Mouse (Mus musculus): ENCODE measurements at regions not wholly inside any gene's neighbourhood (a gene's known extent, or its start where the extent isn't known, plus 50 kb on each side); places are given as distances from the start of the nearest gene placed in this dataset.

DNA sequence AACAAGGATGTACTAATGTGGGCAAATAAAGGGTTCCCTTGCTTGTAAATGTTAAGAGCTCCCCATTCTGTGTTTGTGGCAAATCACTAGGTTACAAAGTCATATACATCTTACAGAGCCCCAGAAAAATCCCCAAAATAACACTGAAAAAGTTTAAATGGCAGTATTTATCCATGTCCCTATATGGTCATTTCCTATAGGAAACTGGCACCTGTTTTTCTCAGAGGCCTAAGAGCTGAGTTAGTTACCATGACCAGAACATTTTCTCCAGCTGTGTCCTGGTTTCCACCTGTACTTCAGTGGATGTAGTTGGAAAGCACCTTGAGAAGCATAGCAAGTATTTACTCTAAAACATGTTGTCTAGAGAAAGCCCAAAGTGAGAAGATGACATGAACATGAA is 434.5 kb upstream of the Mef2c start:
- DNase-seq (no peak), ATAC-seq (no peak)
- no peaks in the 10 kb centered on the region for H3K4me1 ChIP-seq (ENCODE audit: insufficient read depth)
- no peaks in the 10 kb centered on the region for H3K9me3 ChIP-seq (ENCODE audit: low read length)
- no peak overlapping the region for H3K4me3 ChIP-seq (ENCODE audit: low read depth, low read length)
- H3K36me3 ChIP-seq (ENCODE audit: insufficient read depth), result no peaks in the 10 kb centered on the region
- H3K4me2 ChIP-seq (ENCODE audit: low read depth), result no peak overlapping the region
- TF ChIP-seq CTCF (IDR thresholded peaks at IDR 0.05; ENCODE audit: low read depth), result no peak
- H3K9ac ChIP-seq, result no peak overlapping the region
- no peaks in the 10 kb centered on the region for H3K27me3 ChIP-seq (ENCODE audit: insufficient read depth, low read length)
- H3K27ac ChIP-seq (ENCODE audit: low read depth, low read length), result no peak overlapping the region

DNA sequence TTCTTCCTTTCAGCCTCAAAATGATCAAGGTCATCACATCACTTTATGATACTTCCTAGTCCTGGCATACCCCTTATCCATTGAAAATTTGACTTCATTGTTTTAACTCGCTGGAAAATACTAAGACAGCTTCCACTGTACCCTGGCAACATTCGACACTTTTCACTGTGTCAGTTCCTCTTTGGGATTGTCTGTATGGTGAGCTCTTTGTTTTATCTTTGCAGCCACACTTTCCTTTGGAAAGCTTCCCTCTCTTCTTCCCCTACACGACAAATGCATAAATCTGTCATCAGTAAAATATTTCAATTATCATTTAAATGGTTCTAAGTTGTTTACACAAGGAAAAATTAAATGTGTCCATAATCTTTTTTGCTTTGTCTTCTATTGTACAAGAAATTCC is 431.8 kb upstream of the Mef2c start:
- H3K27ac ChIP-seq (ENCODE audit: low read depth, low read length), result no peak overlapping the region
- H3K27me3 ChIP-seq (ENCODE audit: insufficient read depth, low read length), result no peaks in the 10 kb centered on the region
- ATAC-seq, result no peak
- TF ChIP-seq CTCF (IDR thresholded peaks at IDR 0.05; ENCODE audit: low read depth), result no peak
- H3K36me3 ChIP-seq (ENCODE audit: insufficient read depth), result no peaks in the 10 kb centered on the region
- no peak overlapping the region for H3K9ac ChIP-seq
- H3K9me3 ChIP-seq (ENCODE audit: low read length), result no peaks in the 10 kb centered on the region
- H3K4me2 ChIP-seq (ENCODE audit: low read depth), result no peak overlapping the region
- H3K4me1 ChIP-seq (ENCODE audit: insufficient read depth), result no peaks in the 10 kb centered on the region
- no peak overlapping the region for H3K4me3 ChIP-seq (ENCODE audit: low read depth, low read length)
- 65% methylated on average over 3 of the region's 3 CpGs for WGBS
- no peak for DNase-seq

DNA sequence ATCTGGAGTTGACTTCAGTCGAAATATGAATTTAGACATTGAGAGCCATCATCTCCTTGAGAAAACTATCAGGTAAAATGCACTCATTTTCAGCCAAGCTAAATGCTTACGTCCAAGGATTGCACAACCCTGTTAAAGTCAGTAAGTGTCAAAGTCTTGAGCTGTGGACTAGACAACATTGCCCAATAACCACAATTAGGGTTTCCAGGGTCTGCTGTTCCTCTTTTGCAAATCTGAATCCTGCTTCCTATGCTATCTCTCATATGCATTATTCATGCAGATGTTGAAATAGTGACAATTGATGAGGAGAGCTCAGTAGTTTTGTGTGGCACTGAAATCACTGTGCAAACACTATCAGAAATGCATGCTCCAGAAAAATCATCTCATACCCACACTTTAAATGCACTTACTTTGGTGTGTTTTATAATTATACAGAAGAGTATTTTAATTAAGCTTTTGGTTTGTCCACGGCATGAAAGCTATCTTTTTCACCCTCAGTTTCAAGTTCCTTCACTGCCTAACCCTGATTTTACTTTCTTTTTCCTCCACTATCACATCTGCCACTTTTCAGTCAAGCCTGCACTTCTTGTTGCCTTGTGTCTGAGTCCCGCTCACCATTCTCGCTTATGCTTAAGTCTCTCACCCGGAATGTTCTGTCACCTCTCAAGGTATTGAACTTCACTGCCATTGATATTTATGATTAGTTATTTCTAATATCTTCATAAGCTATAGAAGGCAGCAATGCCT is 429.4 kb upstream of the Mef2c start:
- ATAC-seq (no peak), DNase-seq (no peak)
- H3K4me3 ChIP-seq (ENCODE audit: low read depth, low read length), result no peak overlapping the region
- H3K27me3 ChIP-seq (ENCODE audit: insufficient read depth, low read length), result no peaks in the 10 kb centered on the region
- H3K27ac ChIP-seq (ENCODE audit: low read depth, low read length), result no peak overlapping the region
- H3K9me3 ChIP-seq (ENCODE audit: low read length), result no peaks in the 10 kb centered on the region
- TF ChIP-seq CTCF (IDR thresholded peaks at IDR 0.05; ENCODE audit: low read depth), result no peak
- H3K36me3 ChIP-seq (ENCODE audit: insufficient read depth), result no peaks in the 10 kb centered on the region
- 83% methylated on average over 6 of the region's 6 CpGs for WGBS
- no peak overlapping the region for H3K4me2 ChIP-seq (ENCODE audit: low read depth)
- no peak overlapping the region for H3K9ac ChIP-seq
- H3K4me1 ChIP-seq (ENCODE audit: insufficient read depth), result no peaks in the 10 kb centered on the region

DNA sequence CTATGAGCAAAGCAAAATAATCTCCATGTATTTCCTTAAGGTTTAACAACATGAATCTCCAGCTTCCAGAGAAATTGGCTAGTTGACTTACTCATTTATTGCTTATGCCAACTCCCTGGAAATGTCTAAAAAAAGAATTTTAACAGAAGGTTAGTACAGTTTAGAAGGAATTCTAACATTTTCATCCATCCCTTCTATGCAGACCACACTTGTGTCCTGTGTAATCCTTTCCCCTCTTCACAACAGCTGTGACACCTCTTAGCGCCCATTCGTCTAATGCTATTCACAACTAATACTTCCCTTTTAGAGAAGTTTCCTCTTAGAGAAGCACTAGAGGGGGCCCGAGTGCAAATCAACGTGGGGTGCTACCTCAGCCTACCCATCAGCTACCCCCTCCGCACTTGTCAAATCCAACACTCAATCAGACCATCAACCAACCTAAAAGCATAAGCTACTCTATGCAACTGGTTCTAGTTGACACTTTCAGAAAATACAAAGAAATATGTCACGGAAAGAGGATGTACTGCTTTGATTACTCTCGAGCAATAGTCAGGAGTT is 428.4 kb upstream of the Mef2c start:
- no peaks in the 10 kb centered on the region for H3K27me3 ChIP-seq (ENCODE audit: insufficient read depth, low read length)
- no peak overlapping the region for H3K4me2 ChIP-seq (ENCODE audit: low read depth)
- ATAC-seq (no peak), DNase-seq (no peak)
- no peak overlapping the region for H3K9ac ChIP-seq
- no peaks in the 10 kb centered on the region for H3K36me3 ChIP-seq (ENCODE audit: insufficient read depth)
- 68% methylated on average over 7 of the region's 7 CpGs for WGBS
- no peak for TF ChIP-seq CTCF (IDR thresholded peaks at IDR 0.05; ENCODE audit: low read depth)
- H3K4me3 ChIP-seq (ENCODE audit: low read depth, low read length), result no peak overlapping the region
- no peaks in the 10 kb centered on the region for H3K9me3 ChIP-seq (ENCODE audit: low read length)
- no peaks in the 10 kb centered on the region for H3K4me1 ChIP-seq (ENCODE audit: insufficient read depth)
- H3K27ac ChIP-seq (ENCODE audit: low read depth, low read length), result no peak overlapping the region

DNA sequence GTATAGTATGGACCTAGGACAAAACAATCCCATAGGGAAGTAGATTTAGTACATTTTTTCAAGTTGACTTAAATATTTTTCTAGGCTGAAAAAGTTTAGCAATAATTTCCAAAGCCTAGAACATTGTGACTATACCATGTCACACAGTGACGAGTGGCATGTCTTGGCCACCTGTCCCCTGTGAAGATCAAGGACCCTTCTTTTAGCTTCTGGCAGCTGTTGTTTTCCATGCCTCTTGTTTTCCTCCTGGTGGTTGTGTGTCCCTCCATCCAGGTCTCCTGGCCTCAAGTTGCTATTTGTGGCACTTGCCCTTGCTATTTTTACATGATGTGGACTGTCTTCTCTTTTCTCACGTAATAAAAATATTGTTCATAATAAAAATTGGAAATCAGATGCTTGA is 427.2 kb upstream of the Mef2c start:
- no peak for TF ChIP-seq CTCF (IDR thresholded peaks at IDR 0.05; ENCODE audit: low read depth)
- Histone ChIP-seq H3K27ac (ENCODE audit: low read depth, low read length) (no peak overlapping the region), H3K4me2 (ENCODE audit: low read depth) (no peak overlapping the region), H3K9me3 (ENCODE audit: low read length) (no peaks in the 10 kb centered on the region), H3K36me3 (ENCODE audit: insufficient read depth) (no peaks in the 10 kb centered on the region), H3K27me3 (ENCODE audit: insufficient read depth, low read length) (no peaks in the 10 kb centered on the region), H3K9ac (no peak overlapping the region), H3K4me3 (ENCODE audit: low read depth, low read length) (no peak overlapping the region), H3K4me1 (ENCODE audit: insufficient read depth) (no peaks in the 10 kb centered on the region)
- DNase-seq, result no peak
- 77% methylated on average over 2 of the region's 2 CpGs for WGBS
- ATAC-seq, result no peak

DNA sequence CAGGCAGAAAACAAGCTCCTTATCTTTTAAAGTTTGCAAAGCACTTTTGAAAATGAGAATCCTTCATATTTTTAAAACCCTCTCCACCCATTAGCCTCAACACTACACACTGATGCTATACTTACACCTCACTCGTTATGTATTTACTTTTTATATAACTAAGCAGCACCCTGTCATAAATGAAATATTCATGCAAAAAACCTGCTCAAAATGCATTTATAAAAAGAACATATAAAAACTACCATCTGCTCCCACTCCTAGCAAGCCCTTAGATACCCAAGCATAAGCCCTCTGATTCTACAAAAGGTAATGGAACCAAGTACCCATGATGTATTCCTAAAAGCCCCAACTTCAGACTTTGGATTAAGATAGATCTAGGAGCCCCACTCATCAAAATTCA is 426.7 kb upstream of the Mef2c start:
- no peak for ATAC-seq
- WGBS, result 71% methylated on average over 1 of the region's 1 CpGs

DNA sequence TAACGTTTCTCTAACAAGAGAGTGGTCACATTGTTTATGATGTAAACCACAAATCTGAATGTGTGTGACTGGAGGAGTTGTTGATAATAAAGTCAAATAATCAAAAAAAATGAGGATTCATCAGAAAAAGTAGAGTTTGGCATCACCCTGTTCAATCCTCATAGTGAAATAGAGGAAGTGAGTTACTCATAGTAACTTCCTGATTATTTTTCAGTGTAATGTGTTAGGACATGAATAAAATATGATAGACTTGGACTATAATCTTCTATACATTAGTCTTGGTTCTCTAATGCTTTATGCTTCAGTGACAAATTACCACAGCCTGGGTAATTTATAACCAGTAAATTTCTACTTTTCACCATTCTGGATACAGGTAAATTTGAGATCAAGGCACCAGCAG is 424.5 kb upstream of the Mef2c start:
- 73% methylated on average over 1 of the region's 1 CpGs for WGBS

More for the DNA sequence above, 426.7 kb upstream of the Mef2c start:
- no peak for DNase-seq
- H3K4me1 ChIP-seq (ENCODE audit: insufficient read depth), result no peaks in the 10 kb centered on the region
- no peak overlapping the region for H3K27ac ChIP-seq (ENCODE audit: low read depth, low read length)
- no peaks in the 10 kb centered on the region for H3K36me3 ChIP-seq (ENCODE audit: insufficient read depth)
- H3K9ac ChIP-seq, result no peak overlapping the region
- no peaks in the 10 kb centered on the region for H3K9me3 ChIP-seq (ENCODE audit: low read length)
- no peak overlapping the region for H3K4me2 ChIP-seq (ENCODE audit: low read depth)
- TF ChIP-seq CTCF (IDR thresholded peaks at IDR 0.05; ENCODE audit: low read depth), result no peak
- H3K27me3 ChIP-seq (ENCODE audit: insufficient read depth, low read length), result no peaks in the 10 kb centered on the region
- H3K4me3 ChIP-seq (ENCODE audit: low read depth, low read length), result no peak overlapping the region

More for the DNA sequence above, 424.5 kb upstream of the Mef2c start:
- TF ChIP-seq CTCF (IDR thresholded peaks at IDR 0.05; ENCODE audit: low read depth), result no peak
- Histone ChIP-seq H3K4me2 (ENCODE audit: low read depth) (no peak overlapping the region), H3K36me3 (ENCODE audit: insufficient read depth) (no peaks in the 10 kb centered on the region), H3K9ac (no peak overlapping the region), H3K9me3 (ENCODE audit: low read length) (no peaks in the 10 kb centered on the region), H3K4me3 (ENCODE audit: low read depth, low read length) (no peak overlapping the region), H3K27ac (ENCODE audit: low read depth, low read length) (no peak overlapping the region), H3K27me3 (ENCODE audit: insufficient read depth, low read length) (no peaks in the 10 kb centered on the region), H3K4me1 (ENCODE audit: insufficient read depth) (no peaks in the 10 kb centered on the region)
- DNase-seq (no peak), ATAC-seq (no peak)

Data from forebrain, postnatal 0 days (tissue).